Mouse (Mus musculus) hindlimb bud, embryonic 11.5 days (tissue): Measurements from ENCODE around the gene Opalin.

Source experiments
- DNase-seq: peaks from one replicate; pipeline ENCODE4 v3.0.0-alpha.2; 2012; ENCODE audit warnings: low read depth, low spot score; ENCODE audit errors: extremely low spot score

Gene Opalin

GRCm38 (mm10) chr19:41076906-41077305 is at the start of gene Opalin:
Opalin (minus strand) TSS chr19:41077113.
- no peak for DNase-seq

DNA sequence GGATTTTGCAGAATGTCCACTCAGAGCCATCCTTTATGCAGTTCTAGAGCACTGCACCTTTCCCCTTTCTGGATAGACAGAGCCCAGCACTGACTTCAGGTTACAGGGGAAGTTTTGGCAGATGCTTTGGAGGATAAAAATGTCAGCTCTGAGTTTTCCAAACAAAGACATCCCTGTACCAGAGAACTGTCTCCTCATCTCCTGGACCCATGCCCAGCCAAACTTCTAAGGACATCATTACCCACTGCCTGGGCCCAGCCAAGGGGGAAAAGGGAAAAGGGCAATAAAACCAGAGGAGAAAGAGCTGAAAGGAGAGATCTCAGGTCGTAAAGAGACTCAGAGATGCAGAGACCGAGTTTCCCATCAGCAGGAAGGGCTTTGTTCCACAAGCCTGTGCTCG is 46.1 kb upstream of the Opalin start:
- no peak for DNase-seq

DNA sequence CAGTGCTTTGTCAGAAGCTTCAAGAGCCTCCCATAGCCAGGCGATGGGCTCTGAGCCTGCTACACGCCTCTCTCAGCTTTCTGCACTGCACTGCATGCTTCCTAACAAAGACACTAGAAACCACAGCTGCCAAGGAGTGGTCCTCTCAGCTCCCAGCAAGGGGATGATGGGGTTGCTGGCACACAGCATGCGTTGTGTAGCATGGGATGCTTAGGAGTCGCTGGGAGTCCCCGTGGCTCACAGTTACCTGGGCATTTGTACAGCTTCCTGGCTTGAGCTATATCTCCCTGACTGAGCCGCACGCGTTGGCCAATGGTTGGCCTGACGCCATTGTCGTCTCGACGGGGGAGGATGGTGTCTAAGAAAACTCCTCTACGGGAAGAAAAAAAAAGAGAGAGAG is 43.0 kb upstream of the Opalin start:
- no peak for DNase-seq

GRCm38 (mm10) chr19:41118346-41118745 is 41.4 kb upstream of the Opalin start:
- DNase-seq: no peak

GRCm38 (mm10) chr19:41117334-41117733 is 40.4 kb upstream of the Opalin start:
- DNase-seq: no peak

DNA sequence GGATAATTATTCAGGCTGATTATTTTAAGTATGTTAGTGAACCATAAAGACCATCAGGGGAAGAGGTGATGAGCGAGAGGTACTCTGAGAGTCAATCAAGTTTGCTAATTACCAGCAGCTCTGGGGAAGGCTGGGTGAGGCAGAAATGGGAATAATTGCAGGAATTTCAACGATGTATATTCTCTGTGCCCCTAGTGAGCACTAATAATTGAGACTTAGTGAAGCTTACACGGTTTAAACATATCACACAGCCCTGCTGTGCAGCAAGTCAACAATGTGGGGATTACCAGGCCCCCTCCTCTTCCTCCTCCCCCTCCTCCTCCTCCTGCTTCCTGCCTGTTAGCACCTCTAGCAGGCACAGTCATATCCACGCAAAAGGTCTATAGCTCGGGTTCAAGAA is 37.7 kb upstream of the Opalin start:
- no peak for DNase-seq

DNA sequence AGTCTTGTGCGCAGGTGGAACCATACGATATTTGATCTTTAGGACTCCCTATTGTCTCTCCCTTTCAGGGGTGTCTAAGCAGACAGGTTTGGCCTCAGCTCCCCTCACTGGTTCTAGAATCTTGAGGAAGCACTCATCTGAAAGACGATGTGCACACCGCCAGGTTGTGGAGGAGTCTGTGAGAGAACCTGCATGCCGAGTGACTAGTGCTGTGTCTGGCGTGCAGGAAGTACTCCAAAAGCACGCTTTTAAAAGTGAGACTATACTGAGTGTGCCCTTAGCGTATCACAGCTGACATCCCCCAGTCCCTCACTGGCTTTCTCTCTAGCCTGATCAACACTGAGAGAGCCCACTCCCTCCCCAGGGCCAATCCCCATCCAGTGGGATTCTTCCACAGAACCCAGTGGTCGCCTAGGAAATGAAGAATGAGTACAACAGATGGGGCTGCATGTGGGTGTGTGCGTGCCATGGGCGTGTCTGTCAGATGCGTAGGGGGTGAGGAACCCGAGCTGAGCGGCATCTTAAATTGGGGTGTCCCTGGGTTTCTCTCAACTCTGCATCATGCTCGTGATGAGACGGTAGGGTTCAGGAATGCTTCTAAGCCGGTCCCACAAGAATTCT is 37.1 kb upstream of the Opalin start:
- DNase-seq: no peak

- no peak for DNase-seq
Observed at GRCm38 (mm10) chr19:41112609-41113008, 35.7 kb upstream of the Opalin start.

GRCm38 (mm10) chr19:41109991-41110390 is 33.1 kb upstream of the Opalin start:
- no peak for DNase-seq

DNA sequence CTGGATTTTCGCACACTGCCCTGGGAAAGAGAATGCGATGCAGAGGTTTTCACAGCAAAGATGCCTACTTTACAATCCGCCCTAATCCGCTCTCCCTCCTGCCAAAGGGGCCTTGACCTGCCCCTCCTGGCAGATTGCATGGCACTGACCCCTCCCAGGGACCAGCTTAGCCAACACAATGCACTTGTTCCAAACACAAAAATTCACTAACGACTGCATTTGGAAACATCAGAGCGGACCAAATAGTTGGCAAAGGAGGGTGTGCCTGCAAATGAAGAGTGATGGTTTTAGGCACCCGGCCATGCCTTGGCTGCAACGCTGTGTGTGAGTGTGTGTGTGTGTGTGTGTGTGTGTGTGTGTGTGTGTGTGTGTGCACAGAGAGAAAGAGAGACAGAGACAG is 32.6 kb upstream of the Opalin start:
- no peak for DNase-seq

GRCm38 (mm10) chr19:41108666-41109065 is 31.8 kb upstream of the Opalin start:
- no peak for DNase-seq

DNA sequence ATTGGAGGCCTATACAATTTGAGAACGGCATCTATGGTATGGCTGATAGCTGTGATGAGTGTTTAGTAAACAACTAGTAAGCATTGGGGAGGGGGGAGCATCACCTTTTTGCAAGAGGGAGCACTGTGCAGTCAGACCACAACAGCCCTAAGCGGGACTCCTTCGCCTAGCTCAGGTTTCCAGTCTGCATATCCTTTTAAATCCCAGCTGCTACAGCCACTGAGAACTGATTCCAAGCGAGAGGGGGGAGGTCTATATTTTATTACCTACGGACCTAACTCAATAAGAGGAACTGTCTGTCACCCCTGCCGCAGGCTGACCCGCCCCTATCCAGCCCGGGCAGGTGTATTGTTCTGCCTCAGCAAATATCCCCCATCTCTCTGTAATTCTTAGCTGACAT is 30.6 kb upstream of the Opalin start:
- no peak for DNase-seq

DNA sequence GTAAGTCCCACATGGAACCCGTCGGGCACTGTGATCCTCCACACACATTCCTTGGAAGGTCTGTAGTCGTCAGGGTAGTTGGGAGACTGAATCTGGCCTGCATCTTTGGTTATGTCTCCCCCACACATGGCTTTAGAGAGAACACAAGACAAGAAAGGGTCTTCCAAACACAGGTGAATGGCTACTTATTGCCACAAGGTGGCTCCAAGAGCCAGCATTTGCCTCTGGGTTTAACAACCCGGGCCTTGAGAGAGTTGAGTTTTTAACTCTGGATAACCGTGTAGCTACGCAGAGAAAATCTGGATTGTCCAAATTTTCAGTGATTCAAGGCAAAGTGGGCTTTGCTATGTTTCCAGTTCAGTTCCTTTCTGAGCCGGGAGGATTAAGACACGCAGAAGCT is 28.0 kb upstream of the Opalin start:
- peak; percentile 10 for DNase-seq

GRCm38 (mm10) chr19:41101390-41101789 is 24.5 kb upstream of the Opalin start:
- DNase-seq: no peak

GRCm38 (mm10) chr19:41100863-41101262 is 23.9 kb upstream of the Opalin start:
- no peak for DNase-seq

DNA sequence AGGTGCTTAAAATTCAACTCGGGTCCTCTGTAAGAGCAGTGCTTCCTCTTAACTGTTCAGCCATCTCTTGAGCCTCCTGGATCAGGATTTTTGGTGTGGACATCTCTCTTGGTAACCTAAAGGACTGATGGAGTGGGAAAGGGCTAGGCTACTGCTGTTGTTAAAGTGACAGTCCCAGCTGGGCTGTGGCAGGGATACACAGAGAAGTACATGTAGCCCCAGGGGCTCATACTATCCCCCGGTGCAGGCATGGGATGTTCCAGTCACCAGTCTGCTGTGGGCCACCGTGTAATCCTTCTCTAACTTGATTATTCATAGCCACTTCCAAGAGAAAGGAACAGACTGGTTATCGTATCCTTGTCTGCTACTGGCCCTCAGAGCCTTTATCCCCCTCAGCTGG is 20.1 kb upstream of the Opalin start:
- DNase-seq: no peak

- no peak for DNase-seq
Observed at GRCm38 (mm10) chr19:41091901-41092300, 15.0 kb upstream of the Opalin start.

- peak; percentile 63 for DNase-seq
Observed at GRCm38 (mm10) chr19:41089833-41090232, 12.9 kb upstream of the Opalin start.

- no peak for DNase-seq
Observed at GRCm38 (mm10) chr19:41088491-41088890, 11.6 kb upstream of the Opalin start.

DNA sequence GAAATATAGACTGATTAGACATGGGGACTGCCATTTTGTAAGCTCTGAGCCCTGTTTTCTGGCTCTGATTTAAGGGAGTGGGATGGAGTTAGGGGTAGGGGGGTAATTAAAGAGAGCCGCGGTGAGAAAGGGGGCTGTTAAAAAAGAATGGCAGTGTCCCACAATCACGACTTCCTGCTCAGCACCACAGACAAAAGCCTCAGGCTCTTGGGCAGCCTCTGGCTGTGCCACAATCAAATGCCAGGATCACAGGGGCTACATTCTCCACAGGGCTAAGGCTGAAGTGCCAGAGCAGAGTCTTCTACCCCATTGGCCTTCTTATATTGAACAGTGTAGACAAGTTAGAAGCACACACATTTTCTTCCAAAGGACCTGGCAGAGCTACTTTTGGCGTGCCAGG is 11.0 kb upstream of the Opalin start:
- no peak for DNase-seq

DNA sequence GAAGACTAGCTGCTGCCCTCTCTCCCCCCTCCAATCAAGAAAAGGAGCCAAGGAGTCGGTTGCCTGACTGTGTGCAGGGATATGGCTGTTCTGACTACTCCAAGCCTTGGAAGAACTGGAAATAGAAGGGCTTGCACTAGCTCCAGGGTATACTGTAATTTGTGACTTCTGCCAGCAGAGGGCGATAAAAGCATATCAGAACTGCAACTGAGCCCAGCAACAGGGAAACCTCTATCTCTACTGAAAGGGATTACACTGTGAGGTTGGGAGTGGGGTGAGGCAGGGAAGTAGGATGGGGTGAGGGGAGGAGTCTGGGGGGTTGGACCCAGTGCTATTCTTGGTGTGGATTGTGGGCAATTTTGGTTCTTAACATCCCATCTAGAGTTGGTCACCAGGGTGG is 9.8 kb upstream of the Opalin start:
- peak; percentile 56 for DNase-seq

DNA sequence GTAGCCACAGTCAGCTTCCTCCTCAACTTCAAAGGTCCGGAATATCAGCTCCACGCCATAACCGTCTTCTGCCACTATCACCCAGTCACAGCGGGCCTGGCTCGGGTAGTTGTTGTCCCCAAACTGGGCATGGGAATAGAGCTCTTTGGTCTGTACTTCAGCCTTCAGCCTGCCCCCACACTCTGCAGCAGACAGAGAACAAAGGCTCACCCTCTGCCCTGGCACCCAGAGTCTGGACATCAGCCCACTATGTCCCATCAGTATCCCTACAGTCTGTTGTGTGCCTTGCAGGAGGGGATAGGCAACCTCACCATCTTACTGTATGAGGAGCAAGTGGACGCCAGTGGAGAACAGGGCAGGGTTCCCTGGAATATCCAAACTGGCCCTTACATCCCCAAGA is 9.4 kb upstream of the Opalin start:
- no peak for DNase-seq

DNA sequence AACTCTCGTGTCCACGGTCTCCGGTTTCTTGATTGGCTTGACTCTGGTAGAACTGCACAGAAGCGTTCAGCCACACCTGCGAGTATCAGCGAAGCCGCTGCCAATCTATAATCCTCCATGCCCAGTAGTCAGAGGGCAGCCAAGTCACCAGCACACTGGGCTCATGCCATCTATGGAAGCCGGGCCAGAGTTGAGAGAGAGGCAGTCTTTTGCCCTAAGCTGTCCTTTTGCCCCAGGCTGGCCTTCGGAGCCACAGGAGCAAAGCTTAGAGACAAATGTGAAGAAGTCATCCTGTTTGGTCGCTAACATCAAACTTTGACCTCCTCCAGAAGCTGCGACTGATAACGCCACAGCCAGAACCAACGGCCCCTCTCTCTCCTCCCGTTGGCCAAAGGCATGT is 6.7 kb upstream of the Opalin start:
- no peak for DNase-seq

DNA sequence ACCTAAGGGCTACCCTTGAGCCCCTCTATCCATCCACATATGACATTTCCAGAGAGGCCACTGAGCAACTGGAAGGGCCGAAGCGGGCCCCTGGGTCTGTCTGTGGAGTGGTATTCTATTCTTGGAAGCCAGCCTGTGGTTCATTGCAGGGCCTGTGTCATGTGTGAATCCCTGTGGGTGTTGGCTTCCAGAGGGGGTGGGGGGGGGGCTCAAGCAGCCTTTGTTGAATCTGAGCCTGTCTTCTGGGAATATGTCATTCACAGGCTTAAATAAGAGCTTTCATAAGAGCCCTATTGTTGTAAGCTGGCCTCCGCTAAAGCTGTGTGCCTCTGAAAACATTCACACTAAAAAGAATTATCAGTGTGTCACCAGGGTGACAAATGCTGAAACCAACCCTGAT is 4.7 kb upstream of the Opalin start:
- DNase-seq: no peak
